Mouse (Mus musculus): ENCODE results near the gene Klk4.

DNA sequence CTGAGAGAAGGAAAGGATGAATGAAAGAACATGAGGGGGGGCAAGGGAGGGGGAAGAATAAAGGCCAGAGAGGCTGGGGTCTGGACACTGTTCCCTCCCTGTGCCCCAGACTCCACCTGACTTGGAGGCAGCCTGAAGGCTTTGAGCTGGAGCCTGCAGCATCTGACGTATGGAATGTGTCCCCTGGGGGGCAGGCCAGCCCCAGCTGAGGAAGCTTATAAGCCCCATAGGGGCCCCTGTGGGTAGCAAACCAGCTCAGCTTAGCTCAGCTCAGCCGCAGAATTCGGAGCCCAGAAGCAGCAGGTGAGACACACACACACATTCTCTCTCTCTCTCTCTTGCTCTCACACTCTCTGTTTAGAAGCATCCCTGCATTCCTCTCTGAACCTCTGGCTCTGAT lies at the start of gene Klk4:
- no peak for TF ChIP-seq CHD2 (IDR thresholded peaks at IDR 0.05; ENCODE audit: low read depth, low read length)
- no peak for TF ChIP-seq ZNF384 (IDR thresholded peaks at IDR 0.05; ENCODE audit: low read depth, low read length)
- TF ChIP-seq ZC3H11A (IDR thresholded peaks at IDR 0.05; ENCODE audit: borderline replicate concordance, low read depth, low read length) = no peak
- no peak for TF ChIP-seq HCFC1 (IDR thresholded peaks at IDR 0.05; ENCODE audit: borderline replicate concordance, insufficient read depth, low read length)
- TF ChIP-seq MAFK (IDR thresholded peaks at IDR 0.05; ENCODE audit: insufficient read depth, low read depth, low read length) = no peak

Measured in ES-E14 (cell line).